Mouse (Mus musculus): ENCODE measurements around the gene Tcf7l1.
"Not testable (repeated sequence)": the region's sequence is repeated elsewhere in the genome, so short reads cannot be mapped to it uniquely, and the experiment has no call there.

The Tcf7l1 gene

GRCm38 (mm10) chr6:72788892-72789699 lies at the start of gene Tcf7l1:
Gene Tcf7l1, minus strand, starts transcription at chr6:72789254.
- peak; percentile 96 for DNase-seq

- no peak for DNase-seq
Observed at GRCm38 (mm10) chr6:72837756-72838155, 48.7 kb upstream of the Tcf7l1 start.

DNA sequence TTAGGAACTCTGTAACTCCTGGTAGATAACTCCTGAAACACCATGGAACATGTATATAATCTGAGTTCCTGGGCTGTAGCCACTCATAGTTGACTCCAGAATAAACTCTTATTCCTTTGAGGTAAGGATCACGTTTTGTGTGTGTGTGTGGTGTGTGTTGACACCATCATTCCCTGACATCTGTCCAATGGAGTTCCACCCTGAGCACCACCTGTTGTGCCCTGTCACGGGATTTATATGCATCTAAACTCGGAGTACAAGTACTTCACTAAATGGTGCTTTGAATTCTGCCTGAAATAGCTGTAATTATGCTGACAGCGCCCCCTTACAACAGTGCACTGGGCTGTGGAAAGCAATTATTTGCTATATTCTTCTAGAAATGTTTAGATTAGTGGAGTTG lies 45.5 kb upstream of the Tcf7l1 start:
- DNase-seq: no peak

DNA sequence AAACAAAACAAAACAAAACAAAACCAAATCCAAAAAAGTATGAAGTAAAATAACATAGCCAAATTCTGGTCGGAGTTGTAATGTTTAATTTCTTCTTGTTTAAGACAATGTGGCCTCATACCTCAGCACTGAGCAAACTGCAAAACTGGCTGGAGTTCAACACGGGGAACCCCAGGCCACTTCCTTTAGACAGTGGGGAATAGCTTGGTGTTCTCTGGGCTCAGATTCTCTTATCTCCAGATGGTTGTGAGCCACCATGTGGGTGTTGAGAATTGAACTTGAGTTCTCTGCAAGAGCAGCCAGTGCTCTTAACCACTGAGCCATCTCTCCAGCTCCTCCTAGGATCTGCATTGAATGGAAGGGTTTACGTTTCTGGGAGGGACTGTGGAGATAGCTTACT lies 42.8 kb upstream of the Tcf7l1 start:
- no peak for DNase-seq

DNA sequence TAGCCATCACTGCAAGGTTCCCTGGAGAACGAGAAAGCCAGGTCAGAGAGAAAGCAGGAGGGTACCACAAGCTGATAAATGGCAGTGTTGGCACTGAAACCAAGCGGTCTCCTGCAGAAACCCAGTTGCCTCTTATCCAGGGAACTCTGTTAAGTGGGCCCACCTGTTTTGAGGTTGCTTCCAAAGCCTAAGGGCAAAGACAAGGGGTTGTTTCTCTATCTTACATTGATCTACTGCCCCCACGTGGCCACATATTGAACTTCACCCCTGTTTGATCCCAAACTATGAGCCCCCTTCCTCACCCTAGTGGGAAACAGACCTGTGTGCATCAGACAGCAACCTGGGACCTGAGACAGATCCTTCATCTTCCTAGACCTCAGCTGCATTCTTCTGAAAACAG lies 42.2 kb upstream of the Tcf7l1 start:
- DNase-seq: peak; percentile 82

- DNase-seq: peak; percentile 39
Observed at GRCm38 (mm10) chr6:72828857-72829256, 39.8 kb upstream of the Tcf7l1 start.

DNA sequence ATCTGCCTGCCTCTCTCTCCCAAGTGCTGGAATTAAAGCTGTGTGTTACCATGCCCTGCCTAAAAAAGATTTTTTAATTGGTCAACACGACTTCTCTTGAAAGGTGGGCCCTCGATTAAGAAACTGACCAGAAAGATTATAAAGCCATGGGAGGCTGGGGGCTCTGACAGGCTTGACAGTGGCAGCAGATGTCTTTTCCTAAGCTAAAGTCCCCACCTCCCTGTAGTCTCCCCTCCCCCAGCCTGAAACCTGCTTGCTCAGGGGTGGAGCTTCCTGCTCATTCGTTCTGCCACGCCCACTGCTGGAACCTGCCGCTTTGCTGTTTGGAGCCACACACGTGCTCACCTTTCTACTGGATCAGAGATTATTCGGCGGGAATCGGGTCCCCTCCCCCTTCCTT lies 39.0 kb upstream of the Tcf7l1 start:
- not testable (repeated sequence) for DNase-seq

- no peak for DNase-seq
Observed at GRCm38 (mm10) chr6:72825762-72826161, 36.7 kb upstream of the Tcf7l1 start.

DNA sequence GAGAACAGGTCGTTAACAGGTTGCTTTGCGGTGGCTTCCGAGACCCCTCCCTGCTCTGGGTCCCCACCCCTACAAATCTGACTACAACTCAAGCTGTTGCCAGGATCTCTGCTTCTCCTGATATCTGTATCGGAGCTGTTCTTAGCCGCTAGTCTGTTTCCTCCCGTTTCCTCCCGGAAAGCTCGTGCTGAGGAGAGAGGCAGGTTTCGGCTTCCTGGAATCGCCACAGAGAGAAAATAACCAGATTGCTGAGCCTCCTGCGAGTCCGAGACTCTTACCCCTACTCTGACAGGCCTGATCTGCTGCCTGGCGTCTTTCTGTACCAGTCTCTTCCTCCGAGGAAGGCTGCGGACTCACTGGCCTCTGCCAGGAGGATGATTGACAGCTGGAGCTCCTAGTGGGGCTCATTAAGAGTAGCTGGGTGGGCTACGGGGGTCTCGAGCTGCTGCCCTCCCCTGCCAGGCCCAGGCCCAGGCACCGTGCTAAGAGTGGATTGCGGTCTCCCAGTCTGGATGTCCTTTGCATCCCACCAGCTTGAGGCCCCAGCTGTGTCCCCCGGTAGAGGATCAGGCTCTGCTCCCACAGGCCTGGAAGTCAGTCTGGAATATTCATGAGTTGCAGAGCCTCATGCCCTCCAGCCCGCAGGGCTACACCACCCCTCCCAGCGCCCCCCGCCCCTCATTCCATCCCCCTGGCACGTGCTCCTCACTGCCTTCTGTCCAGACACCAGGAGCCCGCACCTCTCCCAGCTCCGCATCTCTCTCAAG lies 36.1 kb upstream of the Tcf7l1 start:
- peak; percentile 38 for DNase-seq

DNA sequence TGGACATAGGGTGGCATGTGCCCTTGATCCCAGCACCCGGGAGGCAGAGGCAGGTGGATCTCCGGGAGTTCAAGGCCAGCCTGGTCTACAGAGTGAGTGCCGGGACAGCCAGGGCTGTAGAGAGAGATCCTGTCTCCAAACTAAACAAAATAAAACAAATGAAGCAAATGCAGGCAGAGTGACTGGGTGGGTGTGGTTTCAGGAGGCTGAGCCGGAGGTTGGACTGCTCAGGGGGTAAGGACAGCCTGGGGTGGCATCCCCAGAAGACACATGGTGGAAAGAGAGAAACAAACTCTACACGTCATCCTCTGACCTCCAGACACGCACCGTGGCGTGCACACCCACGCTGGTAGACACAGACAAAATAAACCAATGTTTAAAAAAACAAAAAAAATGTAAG lies 24.4 kb upstream of the Tcf7l1 start:
- DNase-seq: no peak

DNA sequence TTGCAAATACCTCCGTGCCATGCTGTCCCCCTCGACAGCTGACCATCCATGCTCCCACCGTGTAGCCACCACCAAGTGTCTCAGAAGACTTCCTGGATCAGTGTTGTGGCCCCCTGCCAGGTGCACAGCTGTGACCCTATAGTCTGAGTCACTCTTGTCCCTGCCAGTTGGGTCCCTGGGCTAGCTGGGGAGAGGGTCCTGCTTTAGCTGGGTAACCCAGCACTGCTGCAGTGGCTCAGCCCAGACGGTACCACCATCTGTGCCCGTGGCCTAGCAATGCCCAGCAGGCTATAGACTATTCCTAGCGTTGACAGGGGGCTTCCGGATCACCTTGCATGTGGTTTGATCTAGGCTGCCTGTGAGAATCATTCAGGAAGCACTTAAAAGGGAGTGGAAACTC lies 21.2 kb upstream of the Tcf7l1 start:
- DNase-seq: peak; percentile 27

- no peak for DNase-seq
Observed at GRCm38 (mm10) chr6:72809522-72810149, 20.6 kb upstream of the Tcf7l1 start.

DNA sequence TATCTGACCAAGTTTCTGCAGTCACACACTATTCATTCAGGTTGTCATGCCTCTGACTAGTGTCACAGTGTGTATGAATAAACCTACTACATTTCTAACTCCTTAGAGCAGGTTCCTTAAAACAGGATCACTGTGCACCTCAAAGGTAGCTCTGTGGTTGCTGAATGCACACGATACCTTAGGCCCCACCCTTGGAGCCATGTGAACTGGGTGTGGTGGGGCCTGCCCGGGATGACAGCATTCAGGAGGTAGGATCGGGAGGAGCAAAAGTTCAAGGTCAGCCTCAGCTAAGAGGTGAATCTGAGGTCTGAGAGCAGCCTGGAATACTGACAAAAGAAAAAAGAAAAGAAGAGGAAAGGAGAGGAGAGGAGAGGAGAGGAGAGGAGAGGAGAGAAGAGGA lies 19.3 kb upstream of the Tcf7l1 start:
- no peak for DNase-seq

GRCm38 (mm10) chr6:72803669-72804068 lies 14.6 kb upstream of the Tcf7l1 start:
- no peak for DNase-seq

GRCm38 (mm10) chr6:72802119-72802518 lies 13.1 kb upstream of the Tcf7l1 start:
- no peak for DNase-seq

- DNase-seq: no peak
Observed at GRCm38 (mm10) chr6:72800641-72801040, 11.6 kb upstream of the Tcf7l1 start.

GRCm38 (mm10) chr6:72797763-72798162 lies 8.7 kb upstream of the Tcf7l1 start:
- no peak for DNase-seq

DNA sequence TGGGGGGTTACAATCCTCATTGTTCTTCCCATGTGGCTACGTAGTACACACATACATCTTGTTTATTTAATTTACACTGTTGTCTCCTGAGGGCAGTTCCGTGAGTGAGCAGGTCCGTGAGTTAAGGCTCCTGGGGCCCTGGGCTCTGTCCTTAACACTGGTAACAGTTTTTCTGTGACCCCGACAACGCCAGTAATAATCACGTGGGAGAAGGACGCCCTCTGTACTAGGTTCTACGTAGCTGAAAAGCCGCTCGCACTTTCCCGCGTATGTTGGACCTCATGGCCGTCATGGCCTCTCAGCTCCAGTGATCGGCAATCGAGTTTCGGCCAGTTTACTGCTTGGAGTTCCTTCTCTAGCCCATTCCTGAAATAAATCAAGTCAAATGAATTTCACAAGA lies 6.4 kb upstream of the Tcf7l1 start:
- DNase-seq: no peak

- DNase-seq: no peak
Observed at GRCm38 (mm10) chr6:72794870-72795269, 5.8 kb upstream of the Tcf7l1 start.

DNA sequence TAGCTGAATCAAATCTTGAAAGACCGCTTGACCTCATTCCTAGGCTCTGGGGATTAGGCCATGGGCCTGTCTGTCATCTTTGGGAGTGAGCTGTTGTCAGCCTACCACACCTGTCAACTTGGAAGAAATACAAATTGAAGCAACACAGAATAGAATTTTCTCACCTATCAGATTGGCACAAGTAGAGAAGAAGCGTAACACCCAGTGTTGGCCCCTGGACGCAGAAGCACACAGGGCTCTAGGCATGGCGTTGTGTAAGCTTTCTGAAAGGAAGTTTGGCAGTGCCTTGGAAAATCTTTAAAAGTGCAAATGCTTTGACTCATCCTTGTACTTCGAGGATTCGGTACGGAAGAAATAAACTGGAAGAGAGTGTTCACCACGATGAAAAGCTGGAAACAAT lies 3.6 kb upstream of the Tcf7l1 start:
- no peak for DNase-seq

- DNase-seq: peak; percentile 72
Observed at GRCm38 (mm10) chr6:72787948-72788891, 834 bp downstream of the Tcf7l1 start.

DNA sequence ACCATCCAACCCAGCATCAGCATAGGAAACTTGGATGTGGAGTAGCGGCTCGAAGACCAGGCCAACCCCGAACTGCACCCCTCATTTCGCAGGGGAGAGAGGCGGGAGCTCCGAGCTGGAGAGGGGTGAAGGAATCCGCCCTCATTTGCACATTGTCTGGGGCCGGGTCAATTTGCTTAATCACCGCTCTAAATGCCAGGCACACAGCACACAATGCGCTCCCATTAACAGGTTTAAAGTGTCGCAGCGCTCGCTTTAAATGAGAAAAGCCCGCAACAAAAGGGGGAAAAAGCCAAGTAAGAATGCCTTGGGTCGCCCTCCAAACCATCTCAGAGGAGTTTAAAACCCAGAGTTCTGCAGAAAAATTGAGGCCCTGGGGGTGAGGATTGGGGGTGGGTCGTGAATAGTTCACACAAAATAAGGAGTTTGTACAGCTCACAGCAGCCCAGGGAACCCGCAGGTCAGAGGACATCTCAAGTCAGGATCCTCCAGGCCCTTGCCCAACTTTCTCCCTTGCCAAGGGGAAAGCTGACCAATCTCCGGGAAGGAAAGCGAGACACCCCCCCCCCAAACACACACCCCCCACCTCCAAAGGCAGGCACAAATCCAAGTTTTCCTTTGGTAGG lies 1.6 kb downstream of the Tcf7l1 start:
- DNase-seq: peak; percentile 52
